Mouse (Mus musculus) hematopoietic stem cell, adult 5-6 weeks (primary cell): ENCODE data around the gene Col8a2. TPM values are rescaled to one million over a fixed set of nuclear protein-coding genes. Genes with fewer than 3 reads are reported as not detected.

Experiments used
- total RNA-seq: library from RNA; stranded (forward); fragments of 172-1452, 232-1000 nt; gene quantifications from 2 replicates; pipeline ENCODE4 v1.2.3, GENCODE M21; 2017

The Col8a2 gene
- total RNA-seq, 1 experiment from 2014 or later = not detected

Other genes starting within 250 kb of the Col8a2 start
- gene Mrps15, start 239.9 kb upstream of the Col8a2 start, total RNA-seq = 46.5 and 48.0 TPM in 2 replicates
- gene Oscp1, start 228.2 kb upstream of the Col8a2 start, total RNA-seq = 10.3 and 25.2 TPM in 2 replicates
- gene Lsm10, start 190.2 kb upstream of the Col8a2 start, total RNA-seq = 18.5 and 19.1 TPM in 2 replicates
- gene Stk40, start 182.8 kb upstream of the Col8a2 start, total RNA-seq = 6.6 and 16.1 TPM in 2 replicates
- 1.7 and 3.3 TPM in 2 replicates for gene Eva1b, start 139.0 kb upstream of the Col8a2 start, total RNA-seq
- 0.89 and 2.4 TPM in 2 replicates for gene Sh3d21, start 123.3 kb upstream of the Col8a2 start, total RNA-seq
- 447 and 515 TPM in 2 replicates for gene Thrap3, start 84.0 kb upstream of the Col8a2 start, total RNA-seq
- 28.5 and 40.6 TPM in 2 replicates for gene Map7d1, start 30.4 kb upstream of the Col8a2 start, total RNA-seq
- gene Trappc3, start 24.5 kb upstream of the Col8a2 start, total RNA-seq = 39.9 and 58.4 TPM in 2 replicates
- 27.8 and 30.4 TPM in 2 replicates for gene Adprhl2, start 34.9 kb downstream of the Col8a2 start, total RNA-seq
- not detected in 2 replicates for gene Tekt2, start 38.9 kb downstream of the Col8a2 start, total RNA-seq
- 7.5 and 13.1 TPM in 2 replicates for gene Ago3, start 142.8 kb downstream of the Col8a2 start, total RNA-seq
- gene Ago1, start 181.8 kb downstream of the Col8a2 start, total RNA-seq = 42.6 and 43.5 TPM in 2 replicates
- 6.3 and 9.4 TPM in 2 replicates for gene Ago4, start 246.7 kb downstream of the Col8a2 start, total RNA-seq